Mouse (Mus musculus): ENCODE measurements around the gene Olfr465-ps1. TPM values are rescaled to one million over a fixed set of nuclear protein-coding genes. Genes with fewer than 3 reads are reported as not detected.

Gene Olfr465-ps1
- polyA plus RNA-seq, 1 experiment from 2014 or later, result not detected

DNA sequence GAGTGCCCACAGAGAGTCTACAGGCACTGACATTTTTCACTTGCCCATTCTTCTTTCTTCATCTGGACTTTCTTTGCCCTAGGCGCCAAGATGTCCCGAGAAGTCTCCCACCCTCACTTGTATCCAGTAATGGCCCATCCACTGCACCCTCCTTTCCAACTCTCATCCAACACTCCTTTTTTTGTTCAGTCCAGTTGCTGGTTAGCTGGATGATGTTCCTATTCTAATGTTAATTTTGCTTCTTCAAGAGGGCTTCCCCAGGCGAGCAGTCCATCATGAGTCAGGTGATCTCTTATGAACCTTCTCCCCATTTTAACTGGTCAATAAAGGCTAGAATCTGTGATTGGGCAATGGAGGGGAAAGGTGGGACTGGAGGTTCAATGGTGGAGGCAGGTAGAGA is 36.2 kb downstream of the Olfr465-ps1 start:
- no peaks in the 10 kb centered on the region for H3K9me3 ChIP-seq
- 80% methylated on average over 3 of the region's 3 CpGs for WGBS
- H3K27me3 ChIP-seq (replicated peaks), result no peaks in the 10 kb centered on the region
- no peak overlapping the region for H3K4me2 ChIP-seq (replicated peaks)
- H3K9ac ChIP-seq, result no peak overlapping the region
- 0 out of 2 replicates have a peak, but pooled peaks cover 3% of the 10 kb centered on the region for H3K4me1 ChIP-seq (replicated peaks)
- no peaks in the 10 kb centered on the region for H3K36me3 ChIP-seq
- no peak for ATAC-seq
- no peak overlapping the region for H3K4me3 ChIP-seq (replicated peaks)
- no peak overlapping the region for H3K27ac ChIP-seq

DNA sequence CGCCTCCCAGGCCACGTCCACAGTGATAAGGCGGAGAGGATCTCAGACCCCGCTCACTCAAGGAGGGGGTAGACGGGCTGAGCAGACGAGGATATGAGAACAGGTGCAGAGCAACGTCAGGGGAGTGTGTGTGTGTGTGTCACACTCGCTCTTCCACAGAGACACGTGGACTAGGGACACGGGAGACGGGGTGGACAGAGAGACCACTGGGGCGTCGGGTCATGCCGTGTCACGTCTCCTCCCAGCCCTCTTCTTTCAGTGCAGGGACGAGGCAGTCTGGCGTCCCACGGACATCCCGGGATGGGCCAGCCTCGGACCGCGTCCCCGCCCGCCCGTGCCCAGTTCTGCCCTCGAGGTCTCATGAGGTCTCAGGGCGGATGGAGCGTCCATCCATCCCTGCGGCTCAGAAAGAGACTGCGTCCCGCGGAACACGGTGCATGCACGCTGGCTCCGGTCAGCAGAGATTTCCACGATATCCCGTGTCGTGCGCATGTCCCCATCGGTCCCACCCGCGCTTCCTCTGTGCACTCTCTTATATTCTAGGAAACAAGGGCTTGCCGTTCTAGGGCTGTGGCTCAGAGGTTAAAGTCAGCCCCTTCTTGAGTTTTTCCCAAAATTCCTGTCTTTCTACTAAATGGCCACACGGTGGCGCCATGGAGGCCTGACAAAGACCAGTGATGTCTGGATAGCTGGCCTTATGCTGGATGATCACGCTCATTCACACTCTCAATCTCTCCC is 38.0 kb downstream of the Olfr465-ps1 start:
- Histone ChIP-seq H3K4me1 (replicated peaks) (0 out of 2 replicates have a peak, but pooled peaks cover 3% of the 10 kb centered on the region), H3K4me3 (replicated peaks) (peak overlapping the region; percentile 21)
- WGBS, result 21% methylated on average over 45 of the region's 46 CpGs

DNA sequence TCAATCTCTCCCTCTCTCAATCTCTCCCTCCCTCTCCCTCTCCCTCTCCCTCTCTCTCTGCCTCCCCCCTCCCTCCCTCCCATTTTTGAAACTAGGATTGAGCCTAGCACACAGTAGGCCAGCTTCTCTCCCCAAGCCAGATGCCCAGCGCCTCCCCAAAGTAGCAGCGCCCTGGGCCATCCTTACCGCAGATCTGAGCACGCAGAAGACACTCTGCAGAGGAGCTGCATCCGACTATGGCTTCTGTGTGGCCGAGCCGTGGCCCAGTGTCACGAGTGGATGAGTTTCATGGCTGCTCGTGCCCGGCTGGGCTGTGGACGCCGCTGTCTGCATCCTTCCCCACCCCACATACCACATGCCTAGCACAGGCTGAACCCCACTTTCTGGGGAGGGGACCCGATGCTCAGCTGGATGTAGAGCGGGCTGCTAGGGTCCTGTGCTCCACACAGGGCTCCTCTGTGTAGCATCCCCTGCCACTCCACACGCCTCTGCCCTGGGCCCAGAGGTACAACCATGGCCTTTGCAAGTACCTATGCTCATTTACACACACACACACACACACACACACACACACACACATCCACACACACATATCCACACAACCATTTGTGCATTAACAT is 38.7 kb downstream of the Olfr465-ps1 start:
- no peaks in the 10 kb centered on the region for H3K9me3 ChIP-seq
- WGBS, result 52% methylated on average over 15 of the region's 15 CpGs
- no peak overlapping the region for H3K27ac ChIP-seq
- ATAC-seq, result no peak
- H3K27me3 ChIP-seq (replicated peaks), result no peaks in the 10 kb centered on the region
- H3K4me3 ChIP-seq (replicated peaks), result no peak overlapping the region
- no peak overlapping the region for H3K4me2 ChIP-seq (replicated peaks)
- 0 out of 2 replicates have a peak, but pooled peaks cover 3% of the 10 kb centered on the region for H3K4me1 ChIP-seq (replicated peaks)
- no peaks in the 10 kb centered on the region for H3K36me3 ChIP-seq
- no peak overlapping the region for H3K9ac ChIP-seq

More for the DNA sequence above, 38.0 kb downstream of the Olfr465-ps1 start:
- peak; percentile 61 for ATAC-seq
- Histone ChIP-seq H3K36me3 (no peaks in the 10 kb centered on the region), H3K27me3 (replicated peaks) (no peaks in the 10 kb centered on the region), H3K9ac (no peak overlapping the region), H3K4me2 (replicated peaks) (peak overlapping the region; percentile 62), H3K27ac (no peak overlapping the region), H3K9me3 (no peaks in the 10 kb centered on the region)

Other genes starting within 250 kb of the Olfr465-ps1 start
- 0.97 and 1.2 TPM in 2 replicates for gene Cntnap3, start 234.1 kb upstream of the Olfr465-ps1 start, polyA plus RNA-seq (2015; fragmentation: Nextera tagmentation; extraction: Ambion mirVana)
- not detected in 2 replicates for gene Spata31, start 220.7 kb upstream of the Olfr465-ps1 start, polyA plus RNA-seq (2015; fragmentation: Nextera tagmentation; extraction: Ambion mirVana)
- gene Spata31d1c, start 105.0 kb upstream of the Olfr465-ps1 start, polyA plus RNA-seq (2015; fragmentation: Nextera tagmentation; extraction: Ambion mirVana), result not detected in 2 replicates
- gene Prss47, start 85.3 kb upstream of the Olfr465-ps1 start, polyA plus RNA-seq (2015; fragmentation: Nextera tagmentation; extraction: Ambion mirVana), result not detected in 2 replicates
- 53.0 and 60.1 TPM in 2 replicates for gene Mfsd14b, start 25.1 kb upstream of the Olfr465-ps1 start, polyA plus RNA-seq (2015; fragmentation: Nextera tagmentation; extraction: Ambion mirVana)
- gene Olfr466, start 12.2 kb downstream of the Olfr465-ps1 start, polyA plus RNA-seq (2015; fragmentation: Nextera tagmentation; extraction: Ambion mirVana), result not detected in 2 replicates
- gene Nlrp4f, start 67.9 kb downstream of the Olfr465-ps1 start, polyA plus RNA-seq (2015; fragmentation: Nextera tagmentation; extraction: Ambion mirVana), result 0.19 TPM in 1 of 2 replicates, not detected in the other
- not detected in 2 replicates for gene Gm10775, start 121.5 kb downstream of the Olfr465-ps1 start, polyA plus RNA-seq (2015; fragmentation: Nextera tagmentation; extraction: Ambion mirVana)
- 8.1 and 9.4 TPM in 2 replicates for gene Zfp369, start 140.7 kb downstream of the Olfr465-ps1 start, polyA plus RNA-seq (2015; fragmentation: Nextera tagmentation; extraction: Ambion mirVana)